Mouse (Mus musculus) midbrain, embryonic 12.5 days (tissue): ENCODE results near the gene Atp11b. TPM values are rescaled to one million over a fixed set of nuclear protein-coding genes. Genes with fewer than 3 reads are reported as not detected.

Experiments
- ATAC-seq: fragments of 200-750 bp; cut with Nextera tagmentation; 2 replicates; pipeline ENCODE4 v1.8.0; 2017; ENCODE audit warnings: low read depth, moderate TSS enrichment, moderate library complexity; ENCODE audit not compliant: low FRiP score
- H3K27ac ChIP-seq: fragments of 300-500 bp; sonication (generic); replicated peaks from 2 replicates; pipeline ENCODE4 v1.5.1; 2016; ENCODE audit warnings: mild to moderate bottlenecking
- H3K27me3 ChIP-seq: fragments of 300-500 bp; sonication (generic); 2 replicates; pipeline ENCODE4 v1.6.1; 2016; ENCODE audit warnings: mild to moderate bottlenecking
- H3K36me3 ChIP-seq: fragments of 300-500 bp; sonication (generic); 2 replicates; pipeline ENCODE4 v1.6.1; 2016
- H3K4me1 ChIP-seq: fragments of 300-500 bp; sonication (generic); 2 replicates; pipeline ENCODE4 v1.6.1; 2016
- H3K4me2 ChIP-seq: fragments of 300-500 bp; sonication (generic); replicated peaks from 2 replicates; pipeline ENCODE4 v1.6.1; 2016; ENCODE audit warnings: mild to moderate bottlenecking, moderate library complexity
- H3K4me3 ChIP-seq: fragments of 300-500 bp; sonication (generic); 2 replicates; pipeline ENCODE4 v1.5.1; 2016; ENCODE audit warnings: mild to moderate bottlenecking
- H3K9ac ChIP-seq: fragments of 300-500 bp; sonication (generic); replicated peaks from 2 replicates; pipeline ENCODE4 v1.6.1; 2016; ENCODE audit warnings: mild to moderate bottlenecking, moderate library complexity
- H3K9me3 ChIP-seq: fragments of 300-500 bp; sonication (generic); 2 replicates; pipeline ENCODE4 v1.6.1; 2016; ENCODE audit warnings: mild to moderate bottlenecking
- WGBS: fragments of 180-500 bp; shearing (Covaris S2); methylation state at CpG from one replicate; pipeline ENCODE4 v1.1.7; 2016; 5-methylcytosine and 5-hydroxymethylcytosine counted together
- polyA plus RNA-seq: library from polyadenylated mRNA; unstranded; fragments of >200 nt; fragmentation: Nextera tagmentation; extraction: Ambion mirVana; gene quantifications from 2 replicates; pipeline ENCODE4 v1.2.1, GENCODE M21; 2016

Gene Atp11b
- polyA plus RNA-seq, 1 experiment from 2014 or later: 35.6 TPM

DNA sequence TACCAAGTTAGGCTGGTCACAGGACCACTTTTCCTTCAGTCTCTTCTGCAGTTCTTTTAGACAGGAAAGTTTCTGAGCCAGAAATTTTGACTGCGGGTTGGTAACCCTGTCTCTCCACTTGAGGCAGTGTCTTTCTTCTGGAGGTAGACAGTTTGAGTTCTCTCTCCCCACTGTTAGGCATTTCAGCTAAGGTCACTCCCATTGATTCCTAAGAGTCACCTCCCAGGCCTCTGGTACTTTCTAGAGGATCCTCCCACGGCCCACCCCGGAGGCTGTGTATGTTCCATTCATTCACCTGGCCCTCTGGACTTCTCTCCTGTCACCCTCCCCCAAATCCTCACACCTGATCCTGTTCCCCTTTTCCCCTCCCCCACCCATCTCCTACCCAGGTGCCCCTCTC is 68.1 kb downstream of the Atp11b start:
- no peaks in the 10 kb centered on the region for H3K4me1 ChIP-seq
- no peak overlapping the region for H3K4me2 ChIP-seq
- H3K4me3 ChIP-seq: no peak overlapping the region
- peaks cover 16% of the 10 kb centered on the region for H3K36me3 ChIP-seq
- H3K27me3 ChIP-seq: no peaks in the 10 kb centered on the region
- no peak overlapping the region for H3K9ac ChIP-seq
- no peak overlapping the region for H3K27ac ChIP-seq
- H3K9me3 ChIP-seq: no peaks in the 10 kb centered on the region
- WGBS: 85% methylated on average over 3 of the region's 3 CpGs
- ATAC-seq: no peak

DNA sequence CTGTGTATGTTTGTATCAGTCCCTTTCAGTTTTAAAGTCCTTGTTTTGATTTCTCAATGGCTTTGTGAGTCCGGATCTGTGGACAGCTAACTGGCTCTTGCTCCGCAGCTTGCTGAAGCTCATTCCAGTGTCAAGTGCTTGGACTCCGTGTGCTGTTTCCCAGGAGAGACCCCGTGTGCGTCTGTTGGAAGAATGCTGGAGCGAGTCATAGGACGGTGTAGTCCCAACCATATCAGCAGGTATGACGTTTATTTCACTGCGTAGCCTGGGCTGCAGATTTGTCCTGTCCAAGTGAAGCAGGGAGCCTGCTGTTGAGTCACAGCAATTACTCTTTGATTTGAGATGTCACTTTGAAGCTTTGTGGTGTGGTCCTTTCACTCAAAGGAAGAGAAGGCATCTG is 95.4 kb downstream of the Atp11b start:
- no peak overlapping the region for H3K27ac ChIP-seq
- WGBS: 92% methylated on average over 9 of the region's 9 CpGs
- H3K4me3 ChIP-seq: no peak overlapping the region
- H3K36me3 ChIP-seq: 0 out of 2 replicates have a peak, but pooled peaks cover 4% of the 10 kb centered on the region
- no peaks in the 10 kb centered on the region for H3K4me1 ChIP-seq
- no peak for ATAC-seq
- H3K9ac ChIP-seq: no peak overlapping the region
- no peaks in the 10 kb centered on the region for H3K27me3 ChIP-seq
- H3K9me3 ChIP-seq: no peaks in the 10 kb centered on the region
- H3K4me2 ChIP-seq: no peak overlapping the region

DNA sequence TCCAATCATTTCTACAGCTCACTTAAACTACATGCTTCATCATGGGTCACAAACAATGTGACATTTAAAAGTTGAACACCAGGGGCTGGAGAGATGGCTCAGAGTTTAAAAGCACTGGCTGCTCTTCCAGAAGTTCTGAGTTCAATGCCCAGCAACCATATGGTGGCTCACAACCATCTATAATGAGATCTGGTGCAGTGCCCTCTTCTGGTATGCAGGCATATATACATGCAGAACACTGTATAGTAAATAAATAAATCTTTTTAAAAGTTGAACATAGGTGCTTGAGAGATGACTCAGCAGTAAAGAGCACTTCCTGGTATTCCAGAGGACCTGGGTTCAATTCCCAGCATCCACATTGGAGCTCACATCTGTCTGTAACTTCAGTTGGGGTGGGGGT is 129.4 kb downstream of the Atp11b start:
- no peak overlapping the region for H3K9ac ChIP-seq
- no peaks in the 10 kb centered on the region for H3K27me3 ChIP-seq
- H3K36me3 ChIP-seq: 0 out of 2 replicates have a peak, but pooled peaks cover 6% of the 10 kb centered on the region
- H3K4me3 ChIP-seq: no peak overlapping the region
- H3K4me2 ChIP-seq: no peak overlapping the region
- H3K27ac ChIP-seq: no peak overlapping the region
- H3K4me1 ChIP-seq: no peaks in the 10 kb centered on the region
- H3K9me3 ChIP-seq: no peaks in the 10 kb centered on the region
- ATAC-seq: no peak

DNA sequence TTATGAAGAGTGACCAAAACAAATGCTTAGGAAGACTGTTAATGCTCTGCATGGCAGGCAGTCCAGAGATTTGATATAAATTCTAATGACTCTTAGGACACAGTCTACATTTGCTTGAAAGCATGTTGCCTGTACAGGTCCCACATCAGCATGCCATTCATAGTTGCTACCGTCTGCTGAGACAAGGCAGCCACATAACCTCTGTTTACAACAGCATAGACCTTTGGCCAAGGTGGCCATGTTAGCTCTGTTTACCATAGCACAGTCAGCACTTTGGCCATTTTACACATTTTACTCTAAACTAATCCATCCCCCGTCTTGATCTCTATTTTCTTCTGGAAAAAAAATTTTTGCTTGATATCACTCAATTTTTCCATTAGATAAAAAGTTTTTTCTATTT is 135.6 kb downstream of the Atp11b start:
- H3K27ac ChIP-seq: no peak overlapping the region
- H3K4me2 ChIP-seq: no peak overlapping the region
- H3K9me3 ChIP-seq: no peaks in the 10 kb centered on the region
- ATAC-seq: no peak
- no peaks in the 10 kb centered on the region for H3K4me1 ChIP-seq
- H3K4me3 ChIP-seq: no peak overlapping the region
- H3K9ac ChIP-seq: no peak overlapping the region
- peaks cover 26% of the 10 kb centered on the region; the same call in 1 of the 2 replicates for H3K36me3 ChIP-seq
- no peaks in the 10 kb centered on the region for H3K27me3 ChIP-seq
- 99% methylated on average over 2 of the region's 2 CpGs for WGBS

DNA sequence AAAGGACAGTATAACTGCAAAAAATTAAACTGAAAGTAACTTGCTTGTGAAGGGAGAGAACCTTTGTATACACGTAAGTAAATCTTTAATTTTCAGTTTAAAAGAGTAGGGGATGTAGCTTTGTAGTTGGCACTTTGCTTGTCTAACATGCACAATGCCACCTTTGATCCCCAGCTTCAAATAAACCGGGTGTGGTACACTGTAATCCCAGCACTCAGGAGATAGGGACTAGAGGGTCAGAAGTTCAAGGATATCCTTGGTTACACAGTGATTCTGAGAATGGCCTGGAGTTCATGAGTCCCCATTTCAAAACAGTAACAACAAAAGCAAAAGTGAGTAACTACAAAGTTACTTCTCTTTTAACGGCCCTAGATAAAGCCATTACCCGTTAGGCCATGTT is 137.2 kb downstream of the Atp11b start:
- Histone ChIP-seq H3K36me3 (peaks cover 26% of the 10 kb centered on the region; the same call in 1 of the 2 replicates), H3K9me3 (no peaks in the 10 kb centered on the region), H3K4me2 (no peak overlapping the region), H3K27ac (no peak overlapping the region), H3K27me3 (no peaks in the 10 kb centered on the region), H3K4me3 (no peak overlapping the region), H3K4me1 (no peaks in the 10 kb centered on the region), H3K9ac (no peak overlapping the region)
- no peak for ATAC-seq
- 94% methylated on average over 4 of the region's 4 CpGs for WGBS

DNA sequence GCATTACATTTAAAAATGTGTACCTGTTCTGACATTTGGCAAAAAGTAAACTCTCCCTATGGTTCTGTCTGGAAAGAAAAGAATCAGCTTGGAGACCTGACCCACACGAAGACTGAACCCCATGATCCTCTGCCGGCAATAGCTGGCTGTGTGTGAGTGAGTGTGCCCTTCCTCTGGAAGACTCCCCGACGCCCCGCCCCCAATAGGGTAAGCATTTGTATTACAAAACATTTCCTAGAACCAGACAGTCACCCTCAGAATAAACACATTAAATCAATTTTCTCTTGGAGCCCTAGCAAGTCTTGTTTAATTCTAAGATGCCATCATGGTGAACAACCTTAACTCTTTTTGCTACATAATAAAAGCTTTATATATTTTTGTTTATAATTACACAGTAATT is 139.2 kb downstream of the Atp11b start:
- H3K4me2 ChIP-seq: no peak overlapping the region
- no peak overlapping the region for H3K9ac ChIP-seq
- H3K36me3 ChIP-seq: peaks cover 28% of the 10 kb centered on the region; the same call in 1 of the 2 replicates
- 84% methylated on average over 5 of the region's 5 CpGs for WGBS
- no peaks in the 10 kb centered on the region for H3K27me3 ChIP-seq
- no peak for ATAC-seq
- H3K4me1 ChIP-seq: no peaks in the 10 kb centered on the region
- no peaks in the 10 kb centered on the region for H3K9me3 ChIP-seq
- no peak overlapping the region for H3K27ac ChIP-seq
- no peak overlapping the region for H3K4me3 ChIP-seq

DNA sequence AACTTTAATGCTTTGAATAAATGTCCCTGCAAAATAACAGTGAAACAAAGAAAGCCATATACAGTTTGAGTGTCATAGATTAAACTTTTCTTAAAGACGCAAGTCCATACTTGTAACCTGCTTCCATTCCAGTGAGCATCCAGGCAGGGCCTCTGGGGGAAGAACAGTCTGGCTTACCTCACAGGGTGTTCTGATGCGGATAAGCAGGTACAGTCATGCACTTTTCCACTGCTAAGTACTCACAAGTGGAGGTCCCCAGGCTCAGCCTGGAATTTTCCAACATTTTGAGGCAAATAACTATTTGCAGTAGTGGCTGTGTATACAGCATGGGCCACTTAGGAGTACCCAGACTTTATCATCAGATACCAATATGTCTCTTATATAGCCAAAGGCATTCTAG is 144.0 kb downstream of the Atp11b start:
- ATAC-seq: no peak
- no peaks in the 10 kb centered on the region for H3K4me1 ChIP-seq
- no peak overlapping the region for H3K9ac ChIP-seq
- no peak overlapping the region for H3K4me3 ChIP-seq
- WGBS: 97% methylated on average over 2 of the region's 2 CpGs
- peaks cover 36% of the 10 kb centered on the region for H3K36me3 ChIP-seq
- no peaks in the 10 kb centered on the region for H3K27me3 ChIP-seq
- H3K9me3 ChIP-seq: no peaks in the 10 kb centered on the region
- no peak overlapping the region for H3K27ac ChIP-seq
- H3K4me2 ChIP-seq: no peak overlapping the region

DNA sequence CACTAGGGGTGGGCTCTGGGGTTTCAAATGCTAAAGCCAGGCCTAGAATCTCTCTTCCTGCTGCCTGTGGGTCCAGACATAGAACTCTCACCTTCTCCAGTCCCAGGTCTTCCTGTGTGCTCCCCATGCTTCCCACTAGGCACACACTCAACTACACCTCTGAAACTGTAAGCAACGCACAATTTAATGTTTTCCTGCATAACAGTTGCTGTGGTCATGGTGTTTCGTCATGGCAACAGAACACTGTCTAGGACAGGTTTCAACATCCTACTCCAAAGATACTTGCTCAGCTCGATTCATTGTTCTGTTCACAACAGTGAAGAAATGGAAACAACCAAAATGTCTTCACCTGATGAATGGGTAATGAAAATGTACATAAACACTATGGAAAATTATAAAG is 145.2 kb downstream of the Atp11b start:
- H3K36me3 ChIP-seq: peaks cover 35% of the 10 kb centered on the region
- 95% methylated on average over 3 of the region's 3 CpGs for WGBS
- H3K4me3 ChIP-seq: no peak overlapping the region
- no peak overlapping the region for H3K27ac ChIP-seq
- no peaks in the 10 kb centered on the region for H3K4me1 ChIP-seq
- no peaks in the 10 kb centered on the region for H3K27me3 ChIP-seq
- no peak overlapping the region for H3K9ac ChIP-seq
- no peak overlapping the region for H3K4me2 ChIP-seq
- no peaks in the 10 kb centered on the region for H3K9me3 ChIP-seq
- no peak for ATAC-seq

DNA sequence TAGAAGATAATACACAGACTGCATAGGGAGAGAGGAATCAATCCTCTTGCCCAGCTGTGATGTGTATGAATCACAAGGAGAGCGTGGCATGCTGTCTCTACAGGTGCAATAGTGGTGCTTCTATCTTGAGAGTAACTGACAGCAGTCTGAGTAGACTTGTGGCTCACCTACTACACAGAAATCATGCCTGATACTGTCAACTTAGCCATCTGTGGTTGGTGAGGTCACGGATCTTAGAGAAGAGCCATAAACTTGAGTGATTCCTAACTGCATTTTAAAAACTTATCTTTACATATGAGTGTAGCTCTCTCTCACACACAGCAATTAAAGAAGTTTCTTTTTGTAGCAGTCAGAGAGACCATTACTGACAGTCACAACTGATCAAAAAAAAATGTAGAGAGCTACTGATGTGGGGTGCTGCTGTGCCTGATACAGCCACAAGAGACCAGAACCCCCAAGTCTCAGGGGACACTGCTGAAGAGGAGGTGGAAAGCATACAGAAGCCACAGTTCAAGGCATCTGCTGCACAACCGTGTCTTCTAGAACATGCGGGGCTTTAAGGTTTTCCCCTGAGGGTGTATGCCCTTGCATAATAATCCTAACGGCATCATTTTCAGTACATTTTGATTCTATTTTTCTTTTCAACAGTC is 146.8 kb downstream of the Atp11b start:
- no peaks in the 10 kb centered on the region for H3K9me3 ChIP-seq
- WGBS: 91% methylated on average over 5 of the region's 5 CpGs
- H3K36me3 ChIP-seq: peaks cover 39% of the 10 kb centered on the region

More for the DNA sequence above, 146.8 kb downstream of the Atp11b start:
- Histone ChIP-seq H3K27me3 (no peaks in the 10 kb centered on the region), H3K4me3 (no peak overlapping the region), H3K4me1 (no peaks in the 10 kb centered on the region), H3K4me2 (no peak overlapping the region), H3K27ac (no peak overlapping the region), H3K9ac (no peak overlapping the region)
- ATAC-seq: no peak

Other genes starting within 250 kb of the Atp11b start
- gene Dcun1d1, start 183.3 kb downstream of the Atp11b start, polyA plus RNA-seq: 101 and 103 TPM in 2 replicates
- 34.9 and 37.7 TPM in 2 replicates for gene Mccc1, start 246.6 kb downstream of the Atp11b start, polyA plus RNA-seq